Mouse (Mus musculus) intestine, postnatal 0 days (tissue): ENCODE measurements around the gene Kctd19. TPM values are rescaled to one million over a fixed set of nuclear protein-coding genes. Genes with fewer than 3 reads are reported as not detected.
A peak's percentile ranks its signal among the peaks of the same experiment; 100 is the strongest.

ENCODE experiments used
- ATAC-seq: fragments of 200-750 bp; cut with Nextera tagmentation; 2 replicates; pipeline ENCODE4 v1.8.0; 2017; ENCODE audit warnings: mild to moderate bottlenecking, moderate TSS enrichment, moderate library complexity
- H3K27ac ChIP-seq: fragments of 300-500 bp; sonication (generic); 2 replicates; pipeline ENCODE4 v1.5.1; 2014; ENCODE audit warnings: mild to moderate bottlenecking, low read depth, low read length, moderate library complexity
- H3K27me3 ChIP-seq: fragments of 300-500 bp; sonication (generic); replicated peaks from 2 replicates; pipeline ENCODE4 v1.6.1; 2014; ENCODE audit warnings: low read length, mixed read lengths; ENCODE audit not compliant: control insufficient read depth, insufficient read depth
- H3K36me3 ChIP-seq: fragments of 300-500 bp; sonication (generic); 2 replicates; pipeline ENCODE4 v1.6.1; 2014; ENCODE audit warnings: mild to moderate bottlenecking, moderate library complexity; ENCODE audit not compliant: control insufficient read depth, insufficient read depth
- H3K4me1 ChIP-seq: fragments of 300-500 bp; sonication (generic); replicated peaks from 2 replicates; pipeline ENCODE4 v1.6.1; 2014; ENCODE audit warnings: antibody characterized with exemption, low read length, mixed read lengths; ENCODE audit not compliant: control insufficient read depth, insufficient read depth
- H3K4me2 ChIP-seq: fragments of 300-500 bp; sonication (generic); replicated peaks from 2 replicates; pipeline ENCODE4 v1.6.1; 2014; ENCODE audit warnings: low read depth, mild to moderate bottlenecking, moderate library complexity
- H3K4me3 ChIP-seq: fragments of 300-500 bp; sonication (generic); 2 replicates; pipeline ENCODE4 v1.5.1; 2014; ENCODE audit warnings: low read depth, low read length
- H3K9ac ChIP-seq: fragments of 300-500 bp; sonication (generic); 2 replicates; pipeline ENCODE4 v1.6.1; 2014; ENCODE audit warnings: mild to moderate bottlenecking, low read depth, low read length
- H3K9me3 ChIP-seq: fragments of 300-500 bp; sonication (generic); 2 replicates; pipeline ENCODE4 v1.6.1; 2016; ENCODE audit warnings: mixed run types; ENCODE audit not compliant: control insufficient read depth
- CTCF ChIP-seq: sonication (generic); IDR thresholded peaks from 2 replicates; pipeline ENCODE4 v1.5.1; 2016; ENCODE audit warnings: low read depth, mild to moderate bottlenecking, control low read depth, antibody characterized with exemption, moderate library complexity
- WGBS: fragments of 180-500 bp; shearing (Covaris S2); extraction: QIAGEN DNeasy Blood & Tissue Kit; methylation state at CpG from one replicate; pipeline ENCODE4 v1.1.7; 2014; 5-methylcytosine and 5-hydroxymethylcytosine counted together
- polyA plus RNA-seq: library from polyadenylated mRNA; unstranded; fragments of >200 nt; fragmentation: Nextera tagmentation; extraction: Ambion mirVana; gene quantifications from 2 replicates; pipeline ENCODE4 v1.2.1, GENCODE M21; 2015

Kctd19 gene
- polyA plus RNA-seq, 1 experiment from 2014 or later, result 0.07 TPM

DNA sequence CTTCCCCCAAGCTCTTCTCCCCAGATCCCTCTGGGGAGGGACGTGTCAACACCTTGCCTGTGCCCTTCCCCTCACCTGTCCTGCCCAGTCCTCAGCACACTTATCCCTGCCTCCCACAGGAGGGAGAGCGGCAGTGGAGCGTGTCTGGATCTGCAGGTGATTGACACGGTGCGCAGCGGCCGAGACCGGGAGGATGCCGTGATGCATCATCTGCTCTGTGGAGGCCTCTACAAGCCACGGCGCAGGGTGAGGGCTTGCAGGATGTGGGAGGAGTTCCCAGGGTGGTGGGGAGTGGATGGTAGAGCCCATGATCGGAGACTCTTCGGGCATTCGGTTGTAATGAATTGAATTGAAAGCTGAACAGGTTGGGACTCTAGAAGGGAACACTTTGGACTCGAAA is 54.1 kb downstream of the Kctd19 start:
- Histone ChIP-seq H3K4me3 (no peak overlapping the region), H3K36me3 (no peaks in the 10 kb centered on the region), H3K9me3 (no peaks in the 10 kb centered on the region), H3K27me3 (no peaks in the 10 kb centered on the region), H3K4me1 (peaks cover 2% of the 10 kb centered on the region; the same call in 1 of the 2 replicates), H3K9ac (no peak overlapping the region), H3K4me2 (no peak overlapping the region), H3K27ac (no peak overlapping the region)
- WGBS, result 68% methylated on average over 15 of the region's 15 CpGs
- TF ChIP-seq CTCF, result no peak
- no peak for ATAC-seq

DNA sequence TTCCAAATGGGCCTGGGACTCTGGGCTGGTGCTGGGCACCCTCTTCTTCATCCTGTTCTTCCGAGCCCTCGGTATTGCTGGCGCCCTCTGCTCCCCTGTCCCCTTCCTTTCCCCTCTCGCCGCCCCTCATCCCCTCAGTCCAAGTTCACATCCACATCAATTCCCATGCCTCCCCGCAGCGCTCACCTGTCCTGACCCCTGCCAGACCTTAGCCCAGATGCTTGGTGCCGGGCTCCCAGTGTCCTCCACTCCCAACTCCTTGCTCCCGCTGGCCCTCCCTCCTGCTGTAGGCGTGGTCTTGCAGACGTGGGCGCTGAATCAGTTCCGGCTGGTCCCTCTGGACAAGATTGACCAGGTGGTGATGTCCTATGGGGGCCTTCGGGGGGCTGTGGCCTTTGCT is 56.6 kb downstream of the Kctd19 start:
- no peak overlapping the region for H3K4me2 ChIP-seq
- no peak for ATAC-seq
- WGBS, result 87% methylated on average over 14 of the region's 14 CpGs

DNA sequence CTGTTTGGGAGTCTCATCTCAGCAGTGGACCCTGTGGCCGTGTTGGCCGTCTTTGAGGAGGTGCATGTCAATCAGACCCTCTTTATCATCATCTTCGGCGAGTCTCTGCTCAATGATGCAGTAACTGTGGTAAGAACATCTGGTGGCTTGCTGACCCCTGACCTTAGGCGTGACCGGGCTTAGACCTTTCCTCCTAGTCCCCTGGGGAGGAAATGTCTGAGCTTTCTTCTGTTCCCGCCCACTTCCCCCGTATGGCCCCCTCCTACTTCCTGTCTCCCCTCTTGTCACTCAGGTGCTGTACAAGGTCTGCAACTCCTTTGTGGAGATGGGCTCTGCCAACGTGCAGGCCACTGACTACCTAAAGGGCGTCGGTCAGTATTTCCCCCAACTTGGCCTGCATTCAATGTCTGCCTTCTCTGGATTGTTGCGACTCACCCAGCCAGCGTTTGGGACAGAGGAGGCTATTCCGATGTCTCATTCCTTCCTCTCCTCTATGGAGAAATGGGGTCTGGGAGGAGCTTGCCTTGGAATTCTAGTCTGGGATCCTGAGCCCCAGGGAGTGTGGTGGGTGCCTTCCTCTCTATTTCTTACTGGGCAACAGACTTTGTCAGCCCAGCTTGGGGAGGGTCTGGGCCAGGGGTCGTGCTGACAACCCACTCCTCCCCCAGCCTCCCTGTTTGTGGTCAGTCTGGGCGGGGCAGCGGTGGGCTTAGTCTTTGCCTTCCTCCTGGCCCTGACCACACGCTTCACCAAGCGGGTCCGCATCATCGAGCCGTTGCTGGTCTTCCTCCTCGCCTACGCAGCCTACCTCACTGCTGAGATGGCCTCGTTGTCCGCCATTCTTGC is 57.9 kb downstream of the Kctd19 start:
- Histone ChIP-seq H3K4me1 (0 out of 2 replicates have a peak, but pooled peaks cover 2% of the 10 kb centered on the region), H3K36me3 (no peaks in the 10 kb centered on the region), H3K9ac (no peak overlapping the region), H3K27ac (no peak overlapping the region), H3K27me3 (peaks cover 6% of the 10 kb centered on the region; the same call in 1 of the 2 replicates), H3K4me2 (no peak overlapping the region), H3K4me3 (no peak overlapping the region), H3K9me3 (no peaks in the 10 kb centered on the region)
- 76% methylated on average over 26 of the region's 26 CpGs for WGBS
- ATAC-seq, result no peak
- TF ChIP-seq CTCF, result no peak

More for the DNA sequence above, 56.6 kb downstream of the Kctd19 start:
- TF ChIP-seq CTCF, result no peak
- Histone ChIP-seq H3K27me3 (no peaks in the 10 kb centered on the region), H3K9me3 (no peaks in the 10 kb centered on the region), H3K4me1 (0 out of 2 replicates have a peak, but pooled peaks cover 2% of the 10 kb centered on the region), H3K36me3 (no peaks in the 10 kb centered on the region), H3K27ac (no peak overlapping the region), H3K4me3 (no peak overlapping the region), H3K9ac (no peak overlapping the region)

DNA sequence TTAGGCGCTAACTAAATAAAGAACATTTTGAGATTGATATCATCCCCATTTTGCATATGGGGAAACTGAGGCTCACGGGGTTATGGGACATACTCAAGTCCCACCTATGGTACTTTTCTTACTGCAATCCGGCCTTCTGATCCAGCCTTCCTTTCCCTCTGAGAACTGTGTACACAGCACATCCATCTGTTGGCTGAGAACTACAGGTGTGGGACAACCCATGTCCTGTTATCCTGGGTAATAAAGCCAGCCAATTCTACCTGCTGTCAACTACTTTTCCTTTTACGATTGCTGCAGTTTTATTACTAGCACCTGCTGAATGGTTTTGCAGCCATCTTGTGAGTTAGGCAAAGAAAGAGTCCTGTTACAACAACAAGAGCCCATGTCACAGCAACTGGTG is 58.8 kb downstream of the Kctd19 start:
- no peak for TF ChIP-seq CTCF
- peak; percentile 57 for ATAC-seq
- Histone ChIP-seq H3K9me3 (no peaks in the 10 kb centered on the region), H3K27ac (no peak overlapping the region), H3K27me3 (peaks cover 14% of the 10 kb centered on the region; the same call in 1 of the 2 replicates), H3K4me1 (0 out of 2 replicates have a peak, but pooled peaks cover 2% of the 10 kb centered on the region), H3K36me3 (no peaks in the 10 kb centered on the region), H3K4me2 (no peak overlapping the region), H3K4me3 (no peak overlapping the region), H3K9ac (no peak overlapping the region)
- 61% methylated on average over 4 of the region's 4 CpGs for WGBS

DNA sequence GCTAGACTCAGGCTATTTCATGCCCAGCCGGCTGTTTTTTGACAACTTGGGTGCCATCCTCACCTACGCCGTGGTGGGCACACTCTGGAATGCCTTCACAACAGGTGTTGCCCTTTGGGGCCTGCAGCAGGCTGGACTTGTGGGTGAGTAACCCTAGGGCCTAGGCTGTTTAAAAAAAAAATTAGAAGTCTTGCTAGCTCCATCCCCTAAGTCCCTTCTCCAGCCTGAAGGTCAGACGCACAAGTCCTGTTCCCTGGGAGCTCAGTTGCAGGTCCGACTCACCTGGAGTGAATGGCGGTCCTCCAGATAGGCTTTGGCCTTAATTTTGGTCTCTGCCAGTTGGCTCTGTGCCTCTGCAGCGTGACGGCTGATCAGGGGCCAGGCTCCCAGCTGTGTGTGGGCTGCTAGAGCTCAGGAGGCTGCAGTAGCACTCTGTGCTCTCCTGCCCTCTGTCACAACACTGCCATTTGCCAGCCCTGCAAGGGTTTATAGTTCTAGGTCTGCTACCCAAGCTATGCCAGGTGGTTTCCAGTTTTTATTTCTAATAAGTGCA is 59.6 kb downstream of the Kctd19 start:
- no peak for ATAC-seq
- 87% methylated on average over 8 of the region's 8 CpGs for WGBS

DNA sequence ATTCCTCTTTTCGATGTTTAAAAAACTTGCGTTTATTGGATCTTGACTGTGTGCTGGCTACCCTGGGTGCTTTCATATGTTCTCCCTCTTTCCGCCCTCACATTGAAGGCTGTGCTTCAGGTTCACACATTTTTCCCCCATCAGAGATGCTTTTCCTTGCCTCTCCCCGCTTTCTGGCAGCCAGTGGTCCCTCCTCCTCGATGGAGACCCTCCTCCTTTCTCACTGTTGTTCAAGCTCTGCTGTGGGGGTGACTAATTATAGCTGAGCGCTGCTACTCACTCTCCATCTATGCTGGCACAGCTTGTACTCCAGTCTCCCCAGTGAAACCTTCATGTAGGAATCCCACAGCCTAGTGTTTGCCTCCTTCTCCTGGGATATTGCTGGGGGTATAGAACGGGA is 63.1 kb downstream of the Kctd19 start:
- H3K27ac ChIP-seq, result no peak overlapping the region
- H3K4me2 ChIP-seq, result peak overlapping the region; percentile 95; the same call in 1 of the 2 replicates
- H3K27me3 ChIP-seq, result peaks cover 14% of the 10 kb centered on the region; the same call in 1 of the 2 replicates
- peaks cover 15% of the 10 kb centered on the region for H3K4me1 ChIP-seq
- WGBS, result 56% methylated on average over 7 of the region's 7 CpGs
- no peak for TF ChIP-seq CTCF
- no peaks in the 10 kb centered on the region for H3K9me3 ChIP-seq
- no peak for ATAC-seq
- H3K36me3 ChIP-seq, result no peaks in the 10 kb centered on the region
- H3K4me3 ChIP-seq, result 0 out of 2 replicates have a peak overlapping the region, but pooled peaks have one; percentile 74
- H3K9ac ChIP-seq, result no peak overlapping the region

More for the DNA sequence above, 59.6 kb downstream of the Kctd19 start:
- no peak for TF ChIP-seq CTCF
- H3K36me3 ChIP-seq, result no peaks in the 10 kb centered on the region
- H3K4me3 ChIP-seq, result no peak overlapping the region
- no peak overlapping the region for H3K9ac ChIP-seq
- H3K27me3 ChIP-seq, result peaks cover 14% of the 10 kb centered on the region; the same call in 1 of the 2 replicates
- no peak overlapping the region for H3K27ac ChIP-seq
- no peak overlapping the region for H3K4me2 ChIP-seq
- 0 out of 2 replicates have a peak, but pooled peaks cover 2% of the 10 kb centered on the region for H3K4me1 ChIP-seq
- H3K9me3 ChIP-seq, result no peaks in the 10 kb centered on the region
